Mouse (Mus musculus) forebrain, postnatal 0 days (tissue): ENCODE results near the gene Cavin1. TPM values are rescaled to one million over a fixed set of nuclear protein-coding genes. Genes with fewer than 3 reads are reported as not detected.

Source experiments
- ATAC-seq: fragments of 200-750 bp; cut with Nextera tagmentation; 2 replicates; pipeline ENCODE4 v1.8.0; 2017; ENCODE audit warnings: mild to moderate bottlenecking, moderate library complexity
- DNase-seq: peaks from one replicate; pipeline ENCODE4 v3.0.0-alpha.2; 2015
- H3K27ac ChIP-seq: fragments of 300-500 bp; sonication (generic); 2 replicates; pipeline ENCODE4 v1.5.1; 2014; ENCODE audit warnings: low read depth, mild to moderate bottlenecking, antibody characterized with exemption, low read length, moderate library complexity, mixed read lengths
- H3K27me3 ChIP-seq: fragments of 300-500 bp; sonication (generic); 2 replicates; pipeline ENCODE4 v1.6.1; 2014; ENCODE audit warnings: mild to moderate bottlenecking, low read length, mixed read lengths; ENCODE audit not compliant: insufficient read depth
- H3K36me3 ChIP-seq: fragments of 300-500 bp; sonication (generic); 2 replicates; pipeline ENCODE4 v1.6.1; 2014; ENCODE audit warnings: mild to moderate bottlenecking, moderate library complexity; ENCODE audit not compliant: insufficient read depth
- H3K4me1 ChIP-seq: fragments of 300-500 bp; sonication (generic); 2 replicates; pipeline ENCODE4 v1.6.1; 2014; ENCODE audit warnings: antibody characterized with exemption; ENCODE audit not compliant: insufficient read depth
- H3K4me2 ChIP-seq: fragments of 300-500 bp; sonication (generic); 2 replicates; pipeline ENCODE4 v1.6.1; 2014; ENCODE audit warnings: low read depth, mild to moderate bottlenecking, moderate library complexity
- H3K4me3 ChIP-seq: fragments of 300-500 bp; sonication (generic); 2 replicates; pipeline ENCODE4 v1.5.1; 2014; ENCODE audit warnings: low read depth, low read length, mixed read lengths
- H3K9ac ChIP-seq: fragments of 300-500 bp; sonication (generic); 2 replicates; pipeline ENCODE4 v1.6.1; 2014; ENCODE audit warnings: mild to moderate bottlenecking
- H3K9me3 ChIP-seq: fragments of 300-500 bp; sonication (generic); 2 replicates; pipeline ENCODE4 v1.6.1; 2016; ENCODE audit warnings: low read length
- CTCF ChIP-seq: sonication (generic); IDR thresholded peaks from 2 replicates; pipeline ENCODE4 v1.5.1; 2016; ENCODE audit warnings: antibody characterized with exemption, control low read depth, low read depth
- WGBS: fragments of 180-500 bp; shearing (Covaris S2); extraction: QIAGEN DNeasy Blood & Tissue Kit; methylation state at CpG from one replicate; pipeline ENCODE4 v1.1.7; 2014; 5-methylcytosine and 5-hydroxymethylcytosine counted together
- polyA plus RNA-seq: library from polyadenylated mRNA; unstranded; fragments of >200 nt; fragmentation: Nextera tagmentation; extraction: Ambion mirVana; gene quantifications from 2 replicates; pipeline ENCODE4 v1.2.1, GENCODE M21; 2015
- total RNA-seq: library from RNA; depleted of rRNA; stranded (reverse); fragments of >200 nt; gene quantifications from 2 replicates; pipeline ENCODE4 v1.2.3, GENCODE M21; 2014; rRNA removed

The Cavin1 gene
- total RNA-seq (14.8 and 22.7 TPM in 2 replicates), polyA plus RNA-seq (36.7 and 38.3 TPM in 2 replicates)

GRCm38 (mm10) chr11:100970557-100970937, at the start of gene Cavin1:
Gene Cavin1, minus strand, starts transcription at chr11:100970887.
- H3K4me1 ChIP-seq = peaks cover 6% of the 10 kb centered on the region; the same call in 1 of the 2 replicates
- 3% methylated on average over 20 of the region's 20 CpGs for WGBS
- H3K4me3 ChIP-seq = peak within 1 kb of the TSS; percentile 34
- no peak within 1 kb of the TSS for H3K27ac ChIP-seq
- ATAC-seq (peak; percentile 51), DNase-seq (peak; percentile 51)
- no peak for TF ChIP-seq CTCF
- peak within 1 kb of the TSS; percentile 50 for H3K4me2 ChIP-seq
- H3K9ac ChIP-seq = peak within 1 kb of the TSS; percentile 28; the same call in 1 of the 2 replicates
- H3K9me3 ChIP-seq = no peaks in the 10 kb centered on the region
- H3K36me3 ChIP-seq = no peaks in the 10 kb centered on the region
- peaks cover 64% of the 10 kb centered on the region for H3K27me3 ChIP-seq

GRCm38 (mm10) chr11:101011641-101012040, 41.0 kb upstream of the Cavin1 start:
- no peak for ATAC-seq
- H3K4me3 ChIP-seq = no peak overlapping the region
- H3K27ac ChIP-seq = no peak overlapping the region
- DNase-seq = no peak
- no peaks in the 10 kb centered on the region for H3K9me3 ChIP-seq
- no peak for TF ChIP-seq CTCF
- H3K4me2 ChIP-seq = peak overlapping the region; percentile 63
- H3K27me3 ChIP-seq = no peaks in the 10 kb centered on the region
- H3K36me3 ChIP-seq = peaks cover 14% of the 10 kb centered on the region
- 73% methylated on average over 6 of the region's 6 CpGs for WGBS
- no peaks in the 10 kb centered on the region for H3K4me1 ChIP-seq
- no peak overlapping the region for H3K9ac ChIP-seq

- Histone ChIP-seq H3K36me3 (peaks cover 12% of the 10 kb centered on the region), H3K4me3 (peak overlapping the region; percentile 85), H3K4me1 (no peaks in the 10 kb centered on the region), H3K9me3 (no peaks in the 10 kb centered on the region), H3K27me3 (no peaks in the 10 kb centered on the region), H3K27ac (peak overlapping the region; percentile 91), H3K9ac (peak overlapping the region; percentile 73), H3K4me2 (peak overlapping the region; percentile 63)
- WGBS = 4% methylated on average over 29 of the region's 29 CpGs
- no peak for TF ChIP-seq CTCF
- DNase-seq (peak; percentile 74), ATAC-seq (peak; percentile 36; the same call in 1 of the 2 replicates)
Measured at GRCm38 (mm10) chr11:101009888-101010784, 39.4 kb upstream of the Cavin1 start.

GRCm38 (mm10) chr11:101009046-101009887, 38.6 kb upstream of the Cavin1 start, which contains the start of gene Atp6v0a1:
Gene Atp6v0a1, plus strand, starts transcription at chr11:101009452.
- peak within 1 kb of the TSS; percentile 85 for H3K4me3 ChIP-seq
- WGBS = 3% methylated on average over 44 of the region's 44 CpGs
- peaks cover 12% of the 10 kb centered on the region for H3K36me3 ChIP-seq
- ATAC-seq = peak; percentile 100
- peak; percentile 98 for DNase-seq
- H3K4me1 ChIP-seq = no peaks in the 10 kb centered on the region
- H3K27ac ChIP-seq = peak within 1 kb of the TSS; percentile 91
- H3K4me2 ChIP-seq = peak within 1 kb of the TSS; percentile 63
- H3K27me3 ChIP-seq = no peaks in the 10 kb centered on the region
- H3K9me3 ChIP-seq = no peaks in the 10 kb centered on the region
- TF ChIP-seq CTCF = no peak
- H3K9ac ChIP-seq = peak within 1 kb of the TSS; percentile 73

GRCm38 (mm10) chr11:101008206-101009045, 37.7 kb upstream of the Cavin1 start:
- H3K9me3 ChIP-seq = no peaks in the 10 kb centered on the region
- H3K4me3 ChIP-seq = peak overlapping the region; percentile 85
- H3K9ac ChIP-seq = peak overlapping the region; percentile 73
- ATAC-seq (no peak), DNase-seq (peak; percentile 18)
- WGBS = 50% methylated on average over 14 of the region's 14 CpGs
- H3K36me3 ChIP-seq = peaks cover 8% of the 10 kb centered on the region
- no peaks in the 10 kb centered on the region for H3K4me1 ChIP-seq
- H3K27ac ChIP-seq = peak overlapping the region; percentile 91
- no peaks in the 10 kb centered on the region for H3K27me3 ChIP-seq
- H3K4me2 ChIP-seq = peak overlapping the region; percentile 63
- no peak for TF ChIP-seq CTCF
